Mouse (Mus musculus) R1 (cell line): ENCODE measurements around the gene Ephb1.

ENCODE experiments used
- DNase-seq: peaks from one replicate; pipeline ENCODE4 v3.0.0-alpha.2; 2018; ENCODE audit warnings: low read depth, low spot score

Gene Ephb1

DNA sequence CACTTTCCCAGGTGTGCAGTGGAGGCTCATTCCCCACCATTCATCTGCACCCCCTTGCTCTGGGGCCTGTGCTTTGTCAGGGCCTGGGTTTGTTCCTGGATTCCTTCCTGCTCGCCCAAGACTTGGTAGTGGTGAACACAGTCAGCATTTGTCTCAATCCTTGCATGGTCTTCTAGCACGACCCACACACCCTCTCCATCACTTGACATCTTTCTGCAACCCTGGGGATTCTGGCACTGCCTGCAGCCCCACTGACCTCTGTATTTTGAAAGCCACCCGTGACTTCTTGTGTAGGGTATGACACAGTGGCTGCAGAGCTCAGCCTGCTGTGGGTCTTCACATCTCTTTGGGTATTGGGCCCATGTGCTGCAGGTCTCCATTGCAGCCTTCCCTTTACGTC is 435.7 kb downstream of the Ephb1 start:
- DNase-seq, result no peak

GRCm38 (mm10) chr9:101915082-101915481 is 439.4 kb downstream of the Ephb1 start:
- DNase-seq, result no peak

- no peak for DNase-seq
These were observed 443.2 kb downstream of the Ephb1 start for GRCm38 (mm10) chr9:101911176-101911866.

GRCm38 (mm10) chr9:101909491-101909890 is 445.0 kb downstream of the Ephb1 start:
- DNase-seq, result no peak

- no peak for DNase-seq
These were observed 445.6 kb downstream of the Ephb1 start for GRCm38 (mm10) chr9:101908849-101909248.

DNA sequence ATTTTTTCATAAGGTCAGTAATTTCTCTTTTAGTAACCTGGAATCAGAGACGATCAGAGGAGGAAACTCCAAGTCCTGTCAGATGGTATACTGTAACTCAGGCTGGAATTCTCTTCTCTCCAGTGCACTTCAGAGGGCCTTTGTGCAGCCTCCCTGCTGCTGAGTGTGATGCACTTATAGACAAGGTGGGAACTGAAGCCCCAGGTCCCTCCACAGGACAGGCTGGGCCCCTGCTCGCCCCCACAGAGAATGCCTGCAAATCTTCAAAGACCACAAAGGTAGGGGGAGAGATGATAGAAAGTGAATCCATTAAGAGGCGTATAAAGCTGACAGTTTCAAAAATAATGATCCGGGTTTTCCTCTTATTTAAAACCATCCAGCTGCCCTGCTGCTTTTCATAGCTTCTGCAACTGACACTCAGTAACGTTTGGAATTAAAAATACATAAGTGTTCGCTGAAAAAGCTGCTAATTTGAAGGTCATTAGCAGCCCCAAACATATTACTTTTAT is 446.7 kb downstream of the Ephb1 start:
- DNase-seq, result no peak

GRCm38 (mm10) chr9:101903406-101903805 is 451.1 kb downstream of the Ephb1 start:
- DNase-seq, result no peak

DNA sequence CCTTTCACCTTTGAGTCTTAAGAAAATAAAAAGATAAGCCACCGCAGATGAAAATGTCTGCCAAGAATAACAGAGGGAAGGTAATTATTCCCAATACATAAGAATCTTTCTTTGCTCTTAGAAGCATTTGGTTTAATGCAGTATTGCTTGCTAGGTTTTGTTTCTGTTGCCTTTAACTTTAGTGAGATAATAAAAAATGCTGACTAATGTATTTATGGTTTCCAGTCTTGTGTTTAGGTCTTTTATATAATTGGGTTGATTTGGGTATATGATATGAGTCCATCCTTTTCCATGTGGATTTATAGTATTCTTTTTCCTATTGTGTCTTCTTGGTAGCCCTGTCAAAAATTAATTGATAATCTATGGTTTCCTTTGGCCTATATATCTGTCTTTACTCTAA is 456.6 kb downstream of the Ephb1 start:
- no peak for DNase-seq

DNA sequence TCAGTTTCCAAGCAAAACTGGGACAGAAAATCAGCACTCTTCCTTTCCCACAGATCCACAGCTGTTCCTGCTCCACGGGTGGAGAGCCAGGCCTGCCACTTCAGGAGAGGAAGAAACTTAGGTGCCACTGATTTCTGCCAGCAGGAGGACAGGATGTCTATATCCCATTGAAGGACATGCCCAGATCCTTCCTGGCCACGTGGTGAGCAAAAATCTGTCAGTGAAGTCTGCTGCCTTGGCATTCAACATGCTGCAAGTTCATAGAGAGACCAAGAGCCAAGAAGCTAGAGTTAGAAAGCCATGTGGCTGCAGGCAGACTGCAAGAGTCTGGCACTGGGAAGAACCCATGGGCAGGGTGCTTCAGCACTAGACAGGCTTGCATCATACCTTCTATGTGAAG is 471.2 kb downstream of the Ephb1 start:
- no peak for DNase-seq

DNA sequence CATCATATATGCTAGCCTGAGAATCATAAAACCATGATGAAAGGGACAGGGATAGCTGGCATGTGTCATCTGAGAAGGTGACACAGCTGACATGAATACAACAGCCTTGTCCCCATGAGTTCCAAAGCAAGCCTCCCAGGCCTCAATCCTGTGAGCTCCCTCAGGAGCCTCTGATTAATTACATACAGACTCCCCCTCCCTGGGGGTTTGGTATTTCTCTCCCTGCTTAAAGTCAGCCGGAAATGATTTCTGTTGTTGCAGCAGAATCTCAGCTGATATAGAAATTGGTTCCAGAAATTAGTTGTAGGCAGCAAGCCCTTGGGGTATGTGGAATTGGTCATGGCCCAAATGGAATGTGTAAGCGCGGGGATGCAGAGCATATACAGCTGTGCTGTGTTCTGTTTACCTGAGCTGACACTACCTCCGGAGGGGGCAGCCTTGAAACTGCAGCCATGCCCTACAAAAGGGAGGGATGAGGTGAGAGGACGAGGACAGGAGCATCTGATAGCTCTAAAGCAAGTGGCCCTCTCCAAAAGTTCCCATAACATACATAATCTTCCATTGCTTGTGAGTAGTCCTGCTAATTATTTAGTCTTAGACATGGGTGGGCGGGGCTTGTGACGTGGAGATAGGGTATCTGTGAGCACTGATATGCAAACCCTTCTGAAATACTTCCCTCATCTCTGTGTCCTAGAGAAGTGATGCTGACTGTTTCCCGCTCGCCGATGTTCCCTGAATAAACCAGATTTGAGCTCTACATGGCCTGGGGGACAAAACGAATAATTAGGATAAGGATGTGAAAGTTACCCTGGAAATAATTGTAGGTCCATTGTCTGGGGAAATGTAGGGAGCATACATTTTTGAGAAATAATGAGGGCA is 477.1 kb downstream of the Ephb1 start:
- no peak for DNase-seq

- no peak for DNase-seq
These were observed 479.2 kb downstream of the Ephb1 start for GRCm38 (mm10) chr9:101875306-101875705.
